Mouse (Mus musculus): ENCODE measurements around the gene 1700015F17Rik. TPM values are rescaled to one million over a fixed set of nuclear protein-coding genes. Genes with fewer than 3 reads are reported as not detected.

The 1700015F17Rik gene
- polyA plus RNA-seq, 1 experiment from 2014 or later: not detected

DNA sequence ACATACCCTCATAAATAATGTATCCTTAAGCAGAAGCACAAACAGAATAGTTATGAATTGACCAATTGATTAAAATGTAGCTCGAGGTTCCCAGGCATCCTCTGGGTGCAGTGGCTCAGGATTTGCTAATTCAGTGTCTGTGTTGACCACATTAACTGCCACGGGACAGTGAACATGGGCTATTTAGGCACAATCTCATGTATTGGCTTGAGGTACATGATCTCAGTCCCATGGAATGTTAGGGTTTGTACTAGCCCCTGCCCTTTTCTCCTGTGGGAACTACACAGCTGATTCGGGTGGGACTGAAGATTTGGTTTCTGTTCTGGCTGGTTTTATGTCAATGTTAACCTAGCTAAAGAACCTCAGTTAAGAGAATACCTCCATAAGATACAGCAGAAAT is 17.4 kb upstream of the 1700015F17Rik start:
- no peaks in the 10 kb centered on the region for H3K4me1 ChIP-seq
- H3K27ac ChIP-seq: no peak overlapping the region
- H3K36me3 ChIP-seq: no peaks in the 10 kb centered on the region
- H3K4me2 ChIP-seq: no peak overlapping the region
- no peak overlapping the region for H3K4me3 ChIP-seq
- ATAC-seq (ENCODE audit: insufficient number of reproducible peaks, insufficient read depth, low FRiP score, low TSS enrichment, low read depth): no peak
- no peaks in the 10 kb centered on the region; the same call in 1 of the 2 replicates for H3K27me3 ChIP-seq
- WGBS: 64% methylated on average over 3 of the region's 3 CpGs
- H3K9ac ChIP-seq: no peak overlapping the region
- no peaks in the 10 kb centered on the region for H3K9me3 ChIP-seq

DNA sequence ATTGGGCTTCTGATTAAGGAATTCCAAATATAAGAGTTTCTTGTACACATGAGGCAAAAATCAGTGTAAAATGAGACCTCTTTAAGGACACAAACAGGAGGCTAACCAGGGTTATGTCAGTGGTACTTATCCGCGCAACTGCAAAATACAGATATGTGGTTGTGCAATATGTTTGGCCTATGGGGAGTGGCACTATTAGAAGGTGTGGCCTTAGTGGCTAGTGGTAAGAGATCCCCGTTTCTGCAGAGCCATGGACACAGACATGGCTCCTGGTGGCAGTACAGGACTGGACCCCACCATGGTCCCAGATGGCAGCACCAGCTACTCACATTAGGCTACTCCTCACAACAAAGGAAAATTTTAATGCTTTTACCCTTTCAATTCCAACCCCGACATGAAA is 16.1 kb upstream of the 1700015F17Rik start:
- 84% methylated on average over 4 of the region's 4 CpGs for WGBS
- ATAC-seq (ENCODE audit: insufficient number of reproducible peaks, insufficient read depth, low FRiP score, low TSS enrichment, low read depth): no peak
- H3K9ac ChIP-seq: no peak overlapping the region

DNA sequence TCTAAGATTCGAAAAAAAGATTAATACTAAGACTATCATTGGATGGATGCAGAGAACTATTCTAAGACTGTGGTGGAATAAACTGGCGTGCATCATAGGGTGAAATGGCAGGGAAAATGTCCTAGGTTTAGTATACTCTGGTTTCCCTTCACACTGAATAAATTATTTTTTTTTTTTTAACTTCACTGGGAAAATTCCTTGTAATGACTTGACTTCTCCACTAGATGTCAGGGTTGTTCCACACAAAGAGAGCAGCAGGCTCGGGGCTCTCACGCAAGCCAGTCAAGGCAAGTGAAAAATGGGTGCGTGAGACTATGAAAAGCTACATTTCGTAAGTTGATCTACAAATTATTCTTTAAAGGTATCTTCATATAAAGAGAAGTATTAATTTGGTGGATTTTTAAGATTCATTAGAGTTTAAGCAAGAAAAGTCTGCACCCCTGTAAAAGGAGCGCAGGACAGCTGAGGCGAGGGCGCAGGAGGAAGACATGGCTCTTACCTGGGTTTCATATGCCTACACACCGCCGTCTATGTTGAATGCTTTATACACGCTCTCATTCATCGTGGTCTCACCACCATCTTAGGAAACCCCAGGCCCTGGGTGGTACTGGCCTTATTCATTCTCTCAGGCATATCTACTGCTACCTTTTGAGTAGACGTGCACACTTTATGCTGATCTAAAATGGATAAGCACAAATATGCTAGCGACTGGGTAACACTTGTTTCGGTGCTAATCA is 15.5 kb upstream of the 1700015F17Rik start:
- no peaks in the 10 kb centered on the region for H3K36me3 ChIP-seq
- no peak overlapping the region for H3K27ac ChIP-seq
- no peaks in the 10 kb centered on the region; the same call in 1 of the 2 replicates for H3K27me3 ChIP-seq
- H3K4me1 ChIP-seq: no peaks in the 10 kb centered on the region
- no peak overlapping the region for H3K9ac ChIP-seq
- 40% methylated on average over 16 of the region's 16 CpGs for WGBS
- no peaks in the 10 kb centered on the region for H3K9me3 ChIP-seq
- H3K4me3 ChIP-seq: no peak overlapping the region
- ATAC-seq (ENCODE audit: insufficient number of reproducible peaks, insufficient read depth, low FRiP score, low TSS enrichment, low read depth): no peak
- H3K4me2 ChIP-seq: no peak overlapping the region

More for the DNA sequence above, 16.1 kb upstream of the 1700015F17Rik start:
- Histone ChIP-seq H3K36me3 (no peaks in the 10 kb centered on the region), H3K4me2 (no peak overlapping the region), H3K27ac (no peak overlapping the region), H3K4me3 (no peak overlapping the region), H3K27me3 (no peaks in the 10 kb centered on the region; the same call in 1 of the 2 replicates), H3K4me1 (no peaks in the 10 kb centered on the region), H3K9me3 (no peaks in the 10 kb centered on the region)

DNA sequence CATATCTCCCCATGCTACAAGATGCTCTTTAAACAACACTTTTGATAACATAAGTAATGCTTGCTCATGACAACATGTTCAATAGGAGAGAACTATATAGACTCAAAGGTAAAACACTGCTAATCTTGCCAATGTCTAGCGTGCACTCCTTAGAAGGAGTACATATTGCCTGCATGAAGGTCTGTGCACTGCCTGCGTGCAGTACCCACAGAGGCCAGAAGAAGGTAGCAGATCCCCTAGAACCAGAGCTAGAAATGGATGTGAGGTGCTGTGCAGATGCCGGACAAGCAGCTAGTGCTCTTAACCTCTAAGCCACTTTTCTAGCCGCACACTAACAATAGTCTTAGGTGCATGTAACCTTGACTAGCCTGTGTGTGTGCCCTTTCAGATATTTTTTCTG is 13.2 kb upstream of the 1700015F17Rik start:
- Histone ChIP-seq H3K27ac (no peak overlapping the region), H3K4me3 (no peak overlapping the region), H3K4me1 (no peaks in the 10 kb centered on the region), H3K9ac (no peak overlapping the region), H3K36me3 (no peaks in the 10 kb centered on the region), H3K9me3 (no peaks in the 10 kb centered on the region), H3K4me2 (no peak overlapping the region), H3K27me3 (no peaks in the 10 kb centered on the region; the same call in 1 of the 2 replicates)
- no peak for ATAC-seq (ENCODE audit: insufficient number of reproducible peaks, insufficient read depth, low FRiP score, low TSS enrichment, low read depth)
- 92% methylated on average over 4 of the region's 4 CpGs for WGBS

DNA sequence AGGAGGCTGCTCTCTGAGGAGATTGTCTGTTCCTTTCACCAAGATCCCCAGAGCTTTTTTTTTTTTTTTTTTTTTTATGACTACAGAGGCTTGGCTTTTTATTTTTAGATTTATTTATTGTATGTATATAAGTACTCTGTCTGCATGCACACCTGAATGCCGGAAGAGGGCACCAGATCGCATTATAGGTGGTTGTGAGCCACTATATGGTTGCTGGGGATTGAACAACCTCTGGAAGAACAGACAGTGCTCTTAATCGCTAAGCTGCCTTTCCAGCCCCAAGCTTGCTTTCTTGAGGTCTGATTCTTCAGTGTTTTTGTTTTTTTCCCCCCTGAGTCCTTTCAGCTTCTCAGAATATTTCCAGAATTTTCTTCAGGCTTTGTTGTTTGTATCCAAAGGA is 7.1 kb upstream of the 1700015F17Rik start:
- Histone ChIP-seq H3K27me3 (no peaks in the 10 kb centered on the region), H3K4me3 (no peak overlapping the region), H3K36me3 (no peaks in the 10 kb centered on the region), H3K9ac (no peak overlapping the region), H3K4me2 (no peak overlapping the region), H3K9me3 (no peaks in the 10 kb centered on the region), H3K4me1 (peaks cover 14% of the 10 kb centered on the region), H3K27ac (no peak overlapping the region)
- no peak for ATAC-seq (ENCODE audit: insufficient number of reproducible peaks, insufficient read depth, low FRiP score, low TSS enrichment, low read depth)
- 38% methylated on average over 3 of the region's 3 CpGs for WGBS

DNA sequence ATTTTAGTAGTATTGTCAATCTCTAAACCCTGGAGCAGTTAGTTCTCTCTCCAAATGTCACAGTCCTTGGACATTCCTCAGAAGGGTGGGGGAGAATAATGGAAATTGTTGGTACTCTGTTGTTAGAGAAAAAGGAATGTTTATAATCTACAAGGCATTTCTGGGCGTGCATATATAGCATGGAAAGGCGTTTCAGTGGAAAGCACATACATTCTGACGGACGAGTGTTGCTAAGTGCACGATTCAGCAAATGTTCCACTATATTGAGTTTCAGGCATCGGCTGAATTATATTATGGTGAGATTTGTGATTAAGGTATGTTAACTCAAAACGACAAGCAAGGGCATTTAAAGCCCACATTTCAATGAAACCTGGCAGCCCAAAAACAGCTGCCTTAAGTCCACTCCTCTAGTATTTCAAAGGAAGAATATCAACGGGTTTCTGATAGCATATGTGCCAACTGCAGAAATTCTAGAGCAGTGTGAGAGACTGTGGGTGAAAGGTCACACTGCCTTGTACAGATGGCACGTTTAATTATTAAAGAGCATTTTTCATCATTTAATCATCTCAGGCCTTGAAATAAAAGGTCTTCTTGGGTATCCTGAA is 4.4 kb upstream of the 1700015F17Rik start:
- peaks cover 14% of the 10 kb centered on the region for H3K4me1 ChIP-seq
- no peak overlapping the region for H3K27ac ChIP-seq
- H3K36me3 ChIP-seq: no peaks in the 10 kb centered on the region
- H3K9me3 ChIP-seq: no peaks in the 10 kb centered on the region
- H3K27me3 ChIP-seq: no peaks in the 10 kb centered on the region
- H3K4me3 ChIP-seq: no peak overlapping the region
- H3K4me2 ChIP-seq: no peak overlapping the region
- H3K9ac ChIP-seq: no peak overlapping the region
- WGBS: 24% methylated on average over 9 of the region's 9 CpGs
- no peak for ATAC-seq (ENCODE audit: insufficient number of reproducible peaks, insufficient read depth, low FRiP score, low TSS enrichment, low read depth)

DNA sequence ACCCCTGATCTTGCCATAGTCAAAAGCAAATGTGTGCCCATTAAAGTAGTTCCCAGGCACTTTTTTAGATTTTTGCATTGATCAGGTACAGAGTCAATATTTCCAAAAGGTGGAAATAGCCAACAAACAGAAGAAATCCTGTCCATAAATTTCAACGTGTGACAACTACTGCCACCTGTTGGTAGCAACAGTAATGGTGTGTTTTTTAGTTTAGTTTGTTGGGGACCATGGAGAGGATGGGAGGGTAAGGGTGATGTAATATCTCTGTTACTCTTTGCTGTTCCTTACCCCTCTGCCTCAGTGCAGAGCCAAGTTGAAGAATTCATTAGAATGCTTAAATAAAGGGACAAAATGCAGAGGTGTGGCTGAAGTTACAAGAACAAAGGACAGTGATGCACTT is 2.7 kb upstream of the 1700015F17Rik start:
- Histone ChIP-seq H3K4me2 (no peak overlapping the region), H3K27me3 (no peaks in the 10 kb centered on the region), H3K4me3 (no peak overlapping the region), H3K4me1 (peaks cover 14% of the 10 kb centered on the region), H3K36me3 (no peaks in the 10 kb centered on the region), H3K9me3 (no peaks in the 10 kb centered on the region), H3K27ac (no peak overlapping the region), H3K9ac (no peak overlapping the region)
- ATAC-seq (ENCODE audit: insufficient number of reproducible peaks, insufficient read depth, low FRiP score, low TSS enrichment, low read depth): no peak
- 5% methylated on average over 1 of the region's 1 CpGs for WGBS

DNA sequence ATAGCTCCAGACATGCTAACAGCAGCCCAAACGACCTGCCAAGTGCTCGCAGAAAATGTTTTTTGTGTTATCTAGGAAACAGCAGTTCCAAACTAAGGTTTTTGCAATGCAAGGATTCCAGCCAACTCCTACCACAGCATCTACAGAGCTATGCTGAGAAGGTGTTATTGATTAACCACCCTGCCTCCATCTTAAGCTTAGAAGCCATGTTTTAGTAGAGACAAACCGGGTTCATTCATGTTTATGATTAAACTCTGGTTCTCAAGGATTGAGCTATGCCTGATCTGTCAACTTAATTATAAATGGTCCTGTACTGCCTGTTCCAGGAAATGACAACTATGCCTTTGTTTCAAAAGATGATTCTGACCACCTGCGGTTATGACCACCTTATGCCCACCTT is 2.8 kb downstream of the 1700015F17Rik start:
- WGBS: 66% methylated on average over 4 of the region's 4 CpGs

DNA sequence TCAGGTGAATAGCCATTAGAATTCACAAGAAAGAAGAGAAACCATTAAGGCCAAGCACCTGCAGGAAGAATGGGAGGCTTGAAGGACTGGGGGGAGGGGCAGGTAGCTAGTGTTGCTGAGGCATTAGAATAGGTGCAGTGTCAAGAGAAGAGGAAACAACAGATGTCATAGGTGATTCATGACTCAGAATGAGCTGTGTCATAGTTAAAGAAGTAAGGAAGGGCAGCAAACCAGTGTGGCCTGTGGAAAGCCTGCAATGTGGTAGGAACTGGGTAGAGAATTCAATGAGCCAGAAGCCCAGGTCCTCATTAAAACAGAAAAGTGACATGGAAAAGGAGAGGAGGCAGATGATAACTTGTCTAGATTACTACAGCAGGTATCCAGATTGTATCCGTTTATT is 13.7 kb downstream of the 1700015F17Rik start:
- 61% methylated on average over 1 of the region's 1 CpGs for WGBS
- H3K27ac ChIP-seq: no peak overlapping the region

More for the DNA sequence above, 2.8 kb downstream of the 1700015F17Rik start:
- H3K4me1 ChIP-seq: no peaks in the 10 kb centered on the region
- no peaks in the 10 kb centered on the region for H3K9me3 ChIP-seq
- H3K27me3 ChIP-seq: no peaks in the 10 kb centered on the region
- H3K9ac ChIP-seq: no peak overlapping the region
- no peak overlapping the region for H3K4me2 ChIP-seq
- H3K36me3 ChIP-seq: no peaks in the 10 kb centered on the region
- no peak overlapping the region for H3K27ac ChIP-seq
- ATAC-seq (ENCODE audit: insufficient number of reproducible peaks, insufficient read depth, low FRiP score, low TSS enrichment, low read depth): no peak
- H3K4me3 ChIP-seq: no peak overlapping the region

DNA sequence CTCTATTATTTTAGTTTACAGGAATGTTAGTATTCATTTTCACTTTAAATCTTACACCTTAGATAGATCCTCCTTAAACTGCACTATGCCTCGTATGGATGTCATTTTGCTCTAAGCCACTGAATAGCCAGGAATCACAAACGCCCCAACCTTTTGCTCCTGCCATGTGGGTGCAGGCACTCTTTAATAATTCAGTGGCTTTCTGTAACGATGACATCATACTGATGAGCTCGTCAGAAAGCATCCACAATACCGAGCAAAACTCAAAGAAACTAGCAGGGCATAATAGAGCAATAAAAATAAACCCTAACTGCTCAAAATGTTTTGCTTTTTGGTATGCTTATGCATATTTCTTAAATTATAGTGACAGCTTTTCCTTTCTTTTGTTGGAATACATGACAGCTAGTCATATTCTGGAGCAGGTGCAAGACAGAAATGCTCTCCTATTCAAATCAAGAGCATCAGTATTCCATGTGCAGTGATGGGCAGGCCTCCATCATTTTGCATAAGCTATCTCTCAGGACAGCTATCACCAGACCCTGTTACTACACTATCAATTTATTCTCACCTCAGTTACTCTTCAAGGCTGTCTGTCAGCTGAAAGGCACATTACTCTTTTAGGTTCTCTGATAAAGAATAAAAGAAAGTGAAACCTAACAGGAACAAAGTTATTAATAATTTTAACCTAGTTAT is 47.1 kb downstream of the 1700015F17Rik start:
- Histone ChIP-seq H3K27me3 (no peaks in the 10 kb centered on the region), H3K36me3 (no peaks in the 10 kb centered on the region), H3K4me3 (no peak overlapping the region), H3K27ac (no peak overlapping the region), H3K4me2 (no peak overlapping the region), H3K4me1 (no peaks in the 10 kb centered on the region), H3K9ac (no peak overlapping the region), H3K9me3 (no peaks in the 10 kb centered on the region)
- 64% methylated on average over 5 of the region's 5 CpGs for WGBS
- ATAC-seq (ENCODE audit: insufficient number of reproducible peaks, insufficient read depth, low FRiP score, low TSS enrichment, low read depth): no peak

More for the DNA sequence above, 13.7 kb downstream of the 1700015F17Rik start:
- no peak overlapping the region for H3K9ac ChIP-seq
- H3K4me3 ChIP-seq: no peak overlapping the region
- ATAC-seq (ENCODE audit: insufficient number of reproducible peaks, insufficient read depth, low FRiP score, low TSS enrichment, low read depth): no peak
- H3K9me3 ChIP-seq: no peaks in the 10 kb centered on the region
- no peaks in the 10 kb centered on the region for H3K36me3 ChIP-seq
- H3K4me1 ChIP-seq: no peaks in the 10 kb centered on the region
- no peaks in the 10 kb centered on the region for H3K27me3 ChIP-seq
- H3K4me2 ChIP-seq: no peak overlapping the region

DNA sequence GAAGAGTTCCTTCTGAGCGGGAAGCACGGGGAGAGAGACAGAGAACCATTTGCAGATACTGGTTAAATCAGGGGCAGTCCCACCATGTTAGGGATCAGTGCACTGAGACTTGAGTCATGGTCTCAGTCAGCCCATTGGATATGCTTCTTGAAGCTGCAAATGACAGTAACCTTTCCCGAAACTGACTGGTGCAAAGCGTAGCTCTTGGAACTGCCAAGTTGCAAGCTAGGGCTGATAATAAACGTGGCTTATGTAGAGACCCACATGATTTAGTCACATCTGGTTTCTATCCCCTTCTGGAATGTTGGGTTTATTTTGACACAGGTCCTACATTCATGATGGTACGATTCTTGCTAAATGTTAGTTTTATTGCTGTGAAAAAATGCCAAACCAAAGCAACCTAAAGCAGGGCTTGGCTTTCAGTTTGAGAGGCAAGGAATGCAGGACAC is 55.2 kb downstream of the 1700015F17Rik start:
- no peak for ATAC-seq (ENCODE audit: insufficient number of reproducible peaks, insufficient read depth, low FRiP score, low TSS enrichment, low read depth)
- Histone ChIP-seq H3K9ac (no peak overlapping the region), H3K36me3 (no peaks in the 10 kb centered on the region), H3K4me2 (no peak overlapping the region), H3K4me1 (no peaks in the 10 kb centered on the region), H3K4me3 (no peak overlapping the region), H3K9me3 (no peaks in the 10 kb centered on the region), H3K27me3 (no peaks in the 10 kb centered on the region), H3K27ac (no peak overlapping the region)
- WGBS: 52% methylated on average over 6 of the region's 6 CpGs

DNA sequence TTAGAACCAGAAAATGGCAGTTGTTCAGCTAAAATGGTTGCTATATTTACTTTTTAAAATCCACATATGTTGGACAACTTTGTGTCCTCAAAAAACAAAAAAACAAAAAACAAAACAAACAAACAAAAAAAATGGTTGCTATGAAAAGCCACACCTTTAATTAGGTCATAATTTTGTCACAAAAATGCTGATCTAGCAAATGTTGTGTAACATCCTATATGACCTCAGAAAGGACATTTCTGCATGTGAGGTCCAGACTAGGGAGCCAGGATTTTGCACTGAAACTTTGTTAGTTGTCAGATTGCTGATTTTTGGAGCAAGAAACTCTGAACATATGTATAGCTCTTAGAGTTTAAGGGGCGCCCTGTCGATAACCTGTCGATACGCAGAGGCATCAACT is 55.9 kb downstream of the 1700015F17Rik start:
- H3K9me3 ChIP-seq: no peaks in the 10 kb centered on the region
- WGBS: 94% methylated on average over 4 of the region's 4 CpGs

More for the DNA sequence above, 55.9 kb downstream of the 1700015F17Rik start:
- no peak overlapping the region for H3K27ac ChIP-seq
- no peak for ATAC-seq (ENCODE audit: insufficient number of reproducible peaks, insufficient read depth, low FRiP score, low TSS enrichment, low read depth)
- H3K27me3 ChIP-seq: no peaks in the 10 kb centered on the region
- no peaks in the 10 kb centered on the region for H3K36me3 ChIP-seq
- H3K4me3 ChIP-seq: no peak overlapping the region
- no peak overlapping the region for H3K9ac ChIP-seq
- no peaks in the 10 kb centered on the region for H3K4me1 ChIP-seq
- H3K4me2 ChIP-seq: no peak overlapping the region

All from embryonic facial prominence, embryonic 13.5 days (tissue).